In the genomic region with DNA sequence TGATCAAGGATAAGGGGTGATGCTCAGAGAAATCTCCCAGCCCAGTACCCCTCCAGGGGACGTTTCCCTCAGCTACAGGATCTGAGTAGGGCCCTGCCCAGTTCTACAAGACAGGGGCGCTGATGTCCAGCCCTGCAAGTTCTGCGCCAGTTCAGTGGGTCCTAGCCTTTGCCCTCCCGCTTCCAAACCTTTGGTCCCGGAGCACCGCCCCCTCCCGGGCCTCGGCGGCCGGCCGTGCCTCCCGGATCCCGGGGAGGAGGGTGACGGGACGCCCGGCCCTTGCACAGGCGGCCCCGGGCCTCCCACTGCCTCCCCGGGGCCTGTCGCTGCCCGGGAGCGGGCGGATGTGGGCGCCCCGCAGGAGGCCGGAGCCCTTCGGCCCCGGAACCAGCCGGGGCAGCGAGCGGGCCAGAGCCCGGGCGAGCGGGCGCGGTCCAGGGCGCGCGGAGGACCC, we compare ENCODE assay signal across 8 mouse cellular contexts. TPM values are rescaled to one million over a fixed set of nuclear protein-coding genes. Genes with fewer than 3 reads are reported as not detected.
DNase-seq lines count a peak whose midpoint lies in the region; ATAC-seq and TF ChIP-seq lines count a peak whose summit lies in the region.

No protein-coding gene starts in this region.

- no peak for DNase-seq in testis, postnatal 14 days (ENCODE audit: low spot score)
- DNase-seq in liver, postnatal 0 days: peak; percentile 61
- no peak for DNase-seq in ovary, adult 18-20 months (ENCODE audit: low spot score)

- no peak for TF ChIP-seq EP300 in liver, postnatal 0 days (IDR thresholded peaks at IDR 0.05; ENCODE audit: low read depth)

- no peaks in the 10 kb centered on the region for H3K36me3 ChIP-seq in testis, adult 2 months (ENCODE audit: control insufficient read depth, insufficient read depth, low read length)
- no peaks in the 10 kb centered on the region for H3K36me3 ChIP-seq in forebrain, embryonic 16.5 days (ENCODE audit: control insufficient read depth, insufficient read depth)
- H3K36me3 ChIP-seq in intestine, embryonic 16.5 days (ENCODE audit: control insufficient read depth, insufficient read depth, low read length): no peaks in the 10 kb centered on the region
- no peaks in the 10 kb centered on the region for H3K36me3 ChIP-seq in liver, postnatal 0 days (replicated peaks; ENCODE audit: insufficient read depth, low read length)
- no peaks in the 10 kb centered on the region for H3K36me3 ChIP-seq in small intestine, adult 2 months (ENCODE audit: control insufficient read depth, insufficient read depth, low read length)

- peak overlapping the region; percentile 99 for H3K9ac ChIP-seq in forebrain, embryonic 16.5 days (replicated peaks; ENCODE audit: low read depth, low read length)
- H3K9ac ChIP-seq in intestine, embryonic 16.5 days (ENCODE audit: low read depth, low read length): peak overlapping the region; percentile 95
- H3K9ac ChIP-seq in liver, postnatal 0 days (replicated peaks): peak overlapping the region; percentile 89

- under 1% methylated on average over 37 of the region's 39 CpGs for WGBS in forebrain, embryonic 16.5 days
- WGBS in intestine, embryonic 16.5 days: under 1% methylated on average over 39 of the region's 39 CpGs
- under 1% methylated on average over 19 of the region's 39 CpGs for WGBS in liver, postnatal 0 days (ENCODE audit: insufficient replicate concordance)
- WGBS in small intestine, adult 2 months: under 1% methylated on average over 39 of the region's 39 CpGs

- no peaks in the 10 kb centered on the region for H3K27me3 ChIP-seq in testis, adult 2 months (ENCODE audit: control insufficient read depth, insufficient read depth, low read length)
- no peaks in the 10 kb centered on the region for H3K27me3 ChIP-seq in forebrain, embryonic 16.5 days (replicated peaks; ENCODE audit: control insufficient read depth, insufficient read depth, low read length)
- no peaks in the 10 kb centered on the region for H3K27me3 ChIP-seq in intestine, embryonic 16.5 days (replicated peaks; ENCODE audit: control insufficient read depth, insufficient read depth, low read length)
- H3K27me3 ChIP-seq in liver, postnatal 0 days (ENCODE audit: insufficient read depth, low read length): peaks cover 17% of the 10 kb centered on the region; the same call in 1 of the 2 replicates
- no peaks in the 10 kb centered on the region for H3K27me3 ChIP-seq in small intestine, adult 2 months (ENCODE audit: control insufficient read depth, insufficient read depth, low read length)

- peak; percentile 45 for ATAC-seq in forebrain, embryonic 16.5 days
- peak; percentile 31 for ATAC-seq in intestine, embryonic 16.5 days
- ATAC-seq in liver, postnatal 0 days: peak; percentile 39

- H3K4me3 ChIP-seq in testis, adult 2 months (ENCODE audit: control insufficient read depth, low read depth, low read length): peak overlapping the region; percentile 62
- peak overlapping the region; percentile 57 for H3K4me3 ChIP-seq in bone marrow macrophage, adult 2 months (ENCODE audit: insufficient read depth, low read length)
- H3K4me3 ChIP-seq in forebrain, embryonic 16.5 days (replicated peaks; ENCODE audit: low read length): peak overlapping the region; percentile 75
- H3K4me3 ChIP-seq in intestine, embryonic 16.5 days (ENCODE audit: low read length): peak overlapping the region; percentile 78
- peak overlapping the region; percentile 73 for H3K4me3 ChIP-seq in liver, postnatal 0 days (ENCODE audit: low read depth, low read length)
- H3K4me3 ChIP-seq in small intestine, adult 2 months (ENCODE audit: low read depth, low read length): peak overlapping the region; percentile 64

- no peak for TF ChIP-seq POLR2A in testis, adult 2 months (IDR thresholded peaks at IDR 0.05; ENCODE audit: control insufficient read depth, low read depth, low read length)
- no peak for TF ChIP-seq POLR2A in bone marrow macrophage, adult 2 months (IDR thresholded peaks at IDR 0.05; ENCODE audit: borderline replicate concordance, low read depth, low read length)
- no peak for TF ChIP-seq POLR2A in small intestine, adult 2 months (IDR thresholded peaks at IDR 0.05; ENCODE audit: low read depth, low read length)

- TF ChIP-seq CTCF in testis, adult 2 months (IDR thresholded peaks at IDR 0.05; ENCODE audit: control insufficient read depth, insufficient read depth, insufficient replicate concordance, low read depth, low read length): no peak
- no peak for TF ChIP-seq CTCF in bone marrow macrophage, adult 2 months (IDR thresholded peaks at IDR 0.05; ENCODE audit: low read depth, low read length)
- TF ChIP-seq CTCF in liver, postnatal 0 days (IDR thresholded peaks at IDR 0.05; ENCODE audit: low read depth): no peak
- TF ChIP-seq CTCF in small intestine, adult 2 months (IDR thresholded peaks at IDR 0.05; ENCODE audit: extremely low read depth, insufficient read length, insufficient replicate concordance, low read depth, low read length): no peak

- peaks cover 5% of the 10 kb centered on the region for H3K4me1 ChIP-seq in testis, adult 2 months (ENCODE audit: control insufficient read depth, insufficient read depth, low read length)
- peaks cover 14% of the 10 kb centered on the region for H3K4me1 ChIP-seq in bone marrow macrophage, adult 2 months (ENCODE audit: control insufficient read depth, insufficient read depth, low read length)
- H3K4me1 ChIP-seq in forebrain, embryonic 16.5 days (replicated peaks; ENCODE audit: control insufficient read depth, insufficient read depth, low read length): peaks cover 41% of the 10 kb centered on the region
- H3K4me1 ChIP-seq in intestine, embryonic 16.5 days (ENCODE audit: control insufficient read depth, insufficient read depth, low read length): peaks cover 46% of the 10 kb centered on the region
- peaks cover 33% of the 10 kb centered on the region for H3K4me1 ChIP-seq in liver, postnatal 0 days (ENCODE audit: insufficient read depth)
- H3K4me1 ChIP-seq in small intestine, adult 2 months (ENCODE audit: control insufficient read depth, insufficient read depth, insufficient read length, low read length): peaks cover 16% of the 10 kb centered on the region; the same call in 1 of the 2 replicates

- H3K4me2 ChIP-seq in forebrain, embryonic 16.5 days (ENCODE audit: low read length): peak overlapping the region; percentile 78
- peak overlapping the region; percentile 89 for H3K4me2 ChIP-seq in intestine, embryonic 16.5 days (ENCODE audit: low read depth, low read length)
- H3K4me2 ChIP-seq in liver, postnatal 0 days (ENCODE audit: low read depth, low read length): peak overlapping the region; percentile 95

- peak overlapping the region; percentile 18; the same call in 1 of the 2 replicates for H3K27ac ChIP-seq in testis, adult 2 months (ENCODE audit: control insufficient read depth, insufficient read depth, low read depth, low read length)
- no peak overlapping the region for H3K27ac ChIP-seq in bone marrow macrophage, adult 2 months (ENCODE audit: insufficient read depth, low read depth, low read length)
- H3K27ac ChIP-seq in forebrain, embryonic 16.5 days (ENCODE audit: low read length): peak overlapping the region; percentile 91
- peak overlapping the region; percentile 96 for H3K27ac ChIP-seq in intestine, embryonic 16.5 days (ENCODE audit: low read length)
- peak overlapping the region; percentile 93 for H3K27ac ChIP-seq in liver, postnatal 0 days (ENCODE audit: low read depth)
- peak overlapping the region; percentile 45 for H3K27ac ChIP-seq in small intestine, adult 2 months (ENCODE audit: insufficient read depth, low read depth, low read length)

- H3K9me3 ChIP-seq in forebrain, embryonic 16.5 days (ENCODE audit: control insufficient read depth, low read length): no peaks in the 10 kb centered on the region
- no peaks in the 10 kb centered on the region for H3K9me3 ChIP-seq in intestine, embryonic 16.5 days (ENCODE audit: control insufficient read depth, low read length)
- no peaks in the 10 kb centered on the region for H3K9me3 ChIP-seq in liver, postnatal 0 days (ENCODE audit: low read length)

RNA-seq across cellular contexts. Expression of a gene that starts 13.5 kb away (rescaled TPM):
- polyA plus RNA-seq in testis, adult 2 months (2012; rRNA removed): 6.1 and 6.5 TPM in 2 replicates
- 14.8 and 16.0 TPM in 2 replicates for polyA plus RNA-seq in bone marrow macrophage, adult 2 months (2012; ENCODE audit: insufficient read depth, insufficient read length, missing spikeins)
- 21.7 and 31.1 TPM in 2 replicates for polyA plus RNA-seq in forebrain, embryonic 16.5 days (2015; fragmentation: Nextera tagmentation; extraction: Ambion mirVana)
- 15.8 and 18.2 TPM in 2 replicates for polyA plus RNA-seq in intestine, embryonic 16.5 days (2015; fragmentation: Nextera tagmentation; extraction: Ambion mirVana)
- polyA plus RNA-seq in liver, postnatal 0 days (2015; fragmentation: Nextera tagmentation; extraction: Ambion mirVana): 5.3 TPM in 2 replicates
- 21.3 and 29.9 TPM in 2 replicates for polyA plus RNA-seq in small intestine, adult 2 months (2012; rRNA removed)

RNA-seq across cellular contexts. Expression of a gene that starts 52.5 kb away (rescaled TPM):
- 16.3 and 17.0 TPM in 2 replicates for polyA plus RNA-seq in testis, adult 2 months (2012; rRNA removed)
- 261 and 265 TPM in 2 replicates for polyA plus RNA-seq in bone marrow macrophage, adult 2 months (2012; ENCODE audit: insufficient read depth, insufficient read length, missing spikeins)
- polyA plus RNA-seq in forebrain, embryonic 16.5 days (2015; fragmentation: Nextera tagmentation; extraction: Ambion mirVana): 72.9 and 78.2 TPM in 2 replicates
- polyA plus RNA-seq in intestine, embryonic 16.5 days (2015; fragmentation: Nextera tagmentation; extraction: Ambion mirVana): 25.4 and 26.9 TPM in 2 replicates
- polyA plus RNA-seq in liver, postnatal 0 days (2015; fragmentation: Nextera tagmentation; extraction: Ambion mirVana): 59.0 and 61.1 TPM in 2 replicates
- polyA plus RNA-seq in small intestine, adult 2 months (2012; rRNA removed): 20.8 and 22.1 TPM in 2 replicates
